Mouse (Mus musculus) gastrocnemius, adult 2 months (tissue): ENCODE data around the gene Bscl2. TPM values are rescaled to one million over a fixed set of nuclear protein-coding genes. Genes with fewer than 3 reads are reported as not detected.
A peak's percentile ranks its signal among the peaks of the same experiment; 100 is the strongest.

Source experiments
- DNase-seq: peaks from one replicate; pipeline ENCODE4 v3.0.0; 2022
- H3K27ac ChIP-seq: fragments of 200-600 bp; 2 replicates; pipeline ENCODE4 v1.8.1; 2022; ENCODE audit warnings: mild to moderate bottlenecking
- H3K4me3 ChIP-seq: fragments of 200-600 bp; 2 replicates; pipeline ENCODE4 v1.8.1; 2022; ENCODE audit warnings: mild to moderate bottlenecking, moderate library complexity
- CTCF ChIP-seq: fragments of 200-600 bp; IDR thresholded peaks from 2 replicates; pipeline ENCODE4 v1.8.1; 2022; ENCODE audit warnings: antibody characterized with exemption, mild to moderate bottlenecking, moderate library complexity
- intact Hi-C: fragments of 180-260 bp; cut with DNase I; formaldehyde crosslinking; loops from one replicate; pipeline ENCODE4 v1.15.1; 2025
- total RNA-seq, 2 experiments: library from RNA; stranded (reverse); gene quantifications; 2 replicates each; pipeline ENCODE4 v1.2.3; 2021

The Bscl2 gene
- total RNA-seq, 2 experiments from 2014 or later: 16.8 to 18.4 TPM

- DNase-seq: peak; percentile 51
- Histone ChIP-seq H3K27ac (peak overlapping the region; percentile 94), H3K4me3 (peak overlapping the region; percentile 95)
- intact Hi-C loops: no loop called here
- no peak for TF ChIP-seq CTCF
Observed at GRCm38 (mm10) chr19:8838041-8838730, 919 bp downstream of the Bscl2 start.

- no peak for TF ChIP-seq CTCF
- peak within 1 kb of the TSS; percentile 94 for H3K27ac ChIP-seq
- intact Hi-C loops: no loop called here
- no peak for DNase-seq
- H3K4me3 ChIP-seq: peak within 1 kb of the TSS; percentile 95
Observed at GRCm38 (mm10) chr19:8839103-8839907, 2.0 kb downstream of the Bscl2 start, which contains the start of gene Gng3. Gene Gng3 (minus strand): TSS chr19:8839194.

GRCm38 (mm10) chr19:8839908-8840791, 2.9 kb downstream of the Bscl2 start:
- intact Hi-C loops: no loop called here
- peak; percentile 75 for DNase-seq
- Histone ChIP-seq H3K4me3 (peak overlapping the region; percentile 82), H3K27ac (peak overlapping the region; percentile 71)
- no peak for TF ChIP-seq CTCF

GRCm38 (mm10) chr19:8841012-8841411, 3.7 kb downstream of the Bscl2 start:
- no peak for TF ChIP-seq CTCF
- H3K27ac ChIP-seq: peak overlapping the region; percentile 71
- no peak for DNase-seq
- intact Hi-C loops: no loop called here
- H3K4me3 ChIP-seq: peak overlapping the region; percentile 82

GRCm38 (mm10) chr19:8842961-8843360, 5.7 kb downstream of the Bscl2 start:
- intact Hi-C loops: no loop called here
- Histone ChIP-seq H3K27ac (no peak overlapping the region), H3K4me3 (no peak overlapping the region)
- DNase-seq: no peak
- TF ChIP-seq CTCF: no peak

- peak; percentile 81 for TF ChIP-seq CTCF
- Histone ChIP-seq H3K27ac (peak overlapping the region; percentile 20), H3K4me3 (no peak overlapping the region)
- DNase-seq: peak; percentile 82
- intact Hi-C loops: loop anchor here (2.0 kb wide), 1 partner anchor 266 kb away; no protein-coding TSS in a partner anchor
Observed at GRCm38 (mm10) chr19:8844371-8845129, 7.3 kb downstream of the Bscl2 start.

- DNase-seq: no peak
- no peak overlapping the region for H3K4me3 ChIP-seq
- intact Hi-C loops: no loop called here
- H3K27ac ChIP-seq: no peak overlapping the region
- TF ChIP-seq CTCF: no peak
Observed at GRCm38 (mm10) chr19:8848356-8848755, 11.1 kb downstream of the Bscl2 start.

GRCm38 (mm10) chr19:8850402-8850901, 13.2 kb downstream of the Bscl2 start, which contains the start of gene Lrrn4cl:
Gene Lrrn4cl (plus strand): TSS chr19:8850768.
- Histone ChIP-seq H3K4me3 (peak within 1 kb of the TSS; percentile 67), H3K27ac (peak within 1 kb of the TSS; percentile 88)
- TF ChIP-seq CTCF: no peak
- intact Hi-C loops: no loop called here
- DNase-seq: peak; percentile 78

- intact Hi-C loops: no loop called here
- Histone ChIP-seq H3K27ac (peak overlapping the region; percentile 88), H3K4me3 (peak overlapping the region; percentile 67)
- no peak for DNase-seq
- no peak for TF ChIP-seq CTCF
Observed at GRCm38 (mm10) chr19:8851639-8852038, 14.4 kb downstream of the Bscl2 start.

- Histone ChIP-seq H3K27ac (peak overlapping the region; percentile 88), H3K4me3 (peak overlapping the region; percentile 67)
- peak; percentile 81 for DNase-seq
- intact Hi-C loops: no loop called here
- TF ChIP-seq CTCF: no peak
Observed at GRCm38 (mm10) chr19:8852236-8852928, 15.1 kb downstream of the Bscl2 start.

- Histone ChIP-seq H3K4me3 (peak overlapping the region; percentile 67), H3K27ac (no peak overlapping the region)
- DNase-seq: no peak
- intact Hi-C loops: no loop called here
- no peak for TF ChIP-seq CTCF
Observed at GRCm38 (mm10) chr19:8853117-8853516, 15.8 kb downstream of the Bscl2 start.
